Mouse (Mus musculus) layer of hippocampus, postnatal 10 days (tissue): ENCODE results near the gene Npr1. TPM values are rescaled to one million over a fixed set of nuclear protein-coding genes. Genes with fewer than 3 reads are reported as not detected.

Experiments
- DNase-seq, 2 experiments: peaks; one replicate each; pipeline ENCODE4 v3.0.0; 2021; ENCODE audit warnings: low spot score in 2 of 2
- total RNA-seq, 2 experiments: library from RNA; stranded (reverse); gene quantifications; 2 replicates each; pipeline ENCODE4 v1.2.3; 2021

Gene Npr1
- total RNA-seq, 2 experiments from 2014 or later = 5.2 to 6.6 TPM

DNA sequence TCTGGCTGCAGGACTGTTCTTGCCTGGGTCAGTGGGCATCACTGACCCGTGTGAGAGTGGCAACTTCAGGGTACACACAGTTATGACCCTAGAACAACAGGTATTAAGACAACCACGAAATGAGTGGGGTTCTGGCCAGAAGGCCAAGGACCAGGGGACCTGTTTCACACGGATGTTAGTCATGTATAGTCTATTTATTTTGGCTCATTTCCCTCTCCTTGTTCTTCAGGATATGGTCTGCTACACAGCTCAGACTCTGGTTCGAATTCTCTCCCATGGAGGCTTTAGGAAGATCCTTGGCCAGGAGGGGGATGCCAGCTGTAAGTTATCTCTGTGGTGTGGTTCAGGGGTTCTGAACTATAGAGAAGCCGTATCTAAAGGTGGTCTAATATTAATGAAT, 21.3 kb upstream of the Npr1 start:
- no peak for DNase-seq

- DNase-seq = peak; percentile 96
Observed at GRCm38 (mm10) chr3:90475831-90476611, 10.4 kb upstream of the Npr1 start, which contains the start of gene Ilf2. Gene Ilf2, plus strand, starts transcription at chr3:90476126.

GRCm38 (mm10) chr3:90475151-90475830, 9.6 kb upstream of the Npr1 start:
- DNase-seq = no peak

DNA sequence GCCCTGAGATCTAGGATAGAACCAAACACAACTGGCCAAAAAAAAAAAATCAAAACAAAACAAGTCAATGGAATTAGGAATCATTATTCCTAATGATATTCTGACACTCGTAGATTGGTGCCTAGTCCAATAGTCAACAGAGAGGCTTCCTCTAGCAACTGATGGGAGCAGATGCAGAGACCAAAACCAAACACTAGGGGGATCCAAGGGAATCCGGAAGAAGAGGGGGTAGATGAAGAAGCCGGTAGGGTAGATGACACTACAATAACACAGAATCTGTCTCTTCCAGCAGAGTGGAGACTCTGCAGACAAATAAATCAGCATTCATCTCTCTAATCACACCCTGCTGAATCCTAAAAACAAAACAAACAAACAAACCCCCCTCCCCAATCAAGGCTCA, 6.5 kb upstream of the Npr1 start:
- DNase-seq = peak in 1 of 2 experiments; percentile 40

GRCm38 (mm10) chr3:90467618-90468300, 2.1 kb upstream of the Npr1 start:
- no peak for DNase-seq

DNA sequence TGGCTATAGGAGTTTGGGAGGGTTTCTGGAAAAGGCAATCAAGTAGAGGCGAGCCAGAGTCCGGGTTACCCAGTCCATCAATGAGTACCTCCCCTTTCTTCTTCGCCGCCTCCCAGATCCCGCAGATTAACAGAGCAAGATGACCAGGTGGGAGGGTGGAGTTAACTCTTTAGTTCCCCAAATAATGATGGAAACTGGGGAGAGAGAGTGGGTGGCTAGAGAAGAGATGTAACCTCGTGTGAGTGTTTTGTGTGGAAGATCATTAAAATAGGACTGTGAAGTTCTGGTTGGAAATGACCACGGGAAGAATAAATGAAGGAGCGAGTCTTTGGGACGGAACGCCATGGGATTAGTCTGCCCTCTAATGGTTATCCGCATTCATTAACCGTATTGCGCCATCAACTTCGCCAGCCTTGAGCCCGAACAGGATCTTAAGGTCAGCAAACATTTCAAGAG, 673 bp upstream of the Npr1 start:
- peak; percentile 51 to 68 for DNase-seq

DNA sequence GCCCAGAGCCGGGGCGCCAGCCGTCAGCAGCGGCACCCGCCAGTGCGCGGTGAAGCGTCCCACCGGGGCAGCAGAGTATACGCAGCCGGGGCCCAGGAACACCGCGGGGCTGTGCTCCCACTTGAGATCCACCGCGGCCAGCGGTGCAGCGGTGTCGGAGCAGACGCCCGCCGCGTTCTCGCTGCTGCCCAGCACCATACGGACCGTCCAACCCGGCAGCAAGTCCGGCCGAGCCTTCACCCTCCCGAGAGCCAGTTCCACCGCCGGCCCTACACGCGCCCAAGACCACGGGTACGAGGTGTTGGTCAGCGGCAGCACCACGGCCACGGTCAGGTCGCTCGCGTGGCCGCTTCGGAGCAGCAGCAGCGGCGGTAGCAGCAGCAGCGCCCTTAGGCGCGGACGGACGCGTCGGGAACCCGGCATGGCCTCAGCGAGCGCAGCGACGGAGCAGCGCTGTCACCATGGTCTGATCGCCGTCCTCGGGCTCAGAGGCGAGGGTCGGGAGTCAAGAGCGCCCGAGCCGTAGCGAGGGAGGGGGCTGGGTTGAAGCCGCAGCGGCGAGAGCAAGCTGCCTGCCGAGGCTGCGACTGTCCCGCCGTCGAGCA, 483 bp downstream of the Npr1 start:
- DNase-seq = peak; percentile 34 to 44

DNA sequence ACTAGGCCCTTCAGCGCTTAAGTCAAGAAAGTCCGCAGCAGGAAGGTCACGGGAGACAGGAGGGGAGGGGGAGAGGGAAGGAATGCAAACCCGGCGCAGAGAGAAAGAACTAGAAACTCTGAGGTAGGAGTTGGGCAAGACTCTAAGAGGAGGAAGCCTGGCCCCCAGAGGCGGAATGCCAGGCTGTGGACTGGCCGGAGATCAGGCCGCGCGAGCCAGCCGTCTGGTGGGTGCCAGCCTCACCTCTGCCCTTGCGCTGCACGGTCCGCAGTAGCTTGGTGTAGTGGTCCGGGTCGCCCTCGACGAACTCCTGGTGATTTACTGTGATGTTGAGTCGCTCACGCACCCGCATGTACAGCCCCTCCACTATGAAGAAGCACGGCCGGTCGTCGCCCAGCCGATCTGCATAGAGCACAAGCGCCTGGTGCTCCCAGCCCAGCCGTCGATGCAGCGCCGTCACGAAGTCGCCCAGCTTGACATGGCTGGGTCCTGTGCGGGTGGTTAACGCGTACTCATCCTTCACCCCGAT, 1.1 kb downstream of the Npr1 start:
- no peak for DNase-seq

DNA sequence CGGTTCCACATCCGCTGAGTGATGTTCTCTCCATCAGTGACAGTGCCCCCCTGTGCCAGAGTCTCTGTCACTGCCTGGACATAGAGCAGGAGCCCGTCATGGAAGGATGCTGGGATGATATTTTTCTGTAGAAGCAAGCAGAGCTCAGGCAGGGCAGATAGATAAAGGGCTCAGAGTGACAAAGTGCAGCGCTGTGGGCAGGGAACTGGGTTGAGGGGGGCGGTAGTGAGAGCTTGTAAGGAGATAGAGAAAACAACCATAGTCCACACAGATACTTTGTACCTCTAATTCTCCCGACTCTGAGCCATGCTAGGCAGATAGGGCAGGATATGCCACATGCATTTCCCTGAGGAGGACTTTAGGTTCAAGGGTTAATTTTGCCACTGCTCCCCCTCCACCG, 3.1 kb downstream of the Npr1 start:
- DNase-seq = no peak

GRCm38 (mm10) chr3:90461935-90462334, 3.7 kb downstream of the Npr1 start:
- no peak for DNase-seq

- no peak for DNase-seq
Observed at GRCm38 (mm10) chr3:90460315-90460714, 5.4 kb downstream of the Npr1 start.

DNA sequence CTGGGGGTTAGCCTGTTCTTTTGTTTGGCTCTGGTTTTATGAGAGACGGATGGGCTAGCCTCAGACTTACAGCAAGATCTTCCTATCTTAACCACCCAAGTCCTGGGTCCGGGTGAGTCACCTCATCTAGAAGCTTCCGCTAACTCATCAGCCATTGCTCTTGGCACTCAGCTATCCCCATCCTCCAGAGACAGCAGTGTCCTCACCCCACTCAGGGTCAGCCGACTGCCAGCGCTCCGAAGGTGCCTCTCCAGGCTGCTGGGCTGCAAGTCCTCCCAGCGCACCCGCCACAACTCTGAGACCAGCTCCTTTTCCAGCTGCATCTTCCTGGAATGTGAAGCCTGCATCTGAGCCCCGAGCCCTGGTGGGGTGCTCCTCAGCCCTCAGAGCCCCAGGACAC, 5.9 kb downstream of the Npr1 start:
- no peak for DNase-seq

DNA sequence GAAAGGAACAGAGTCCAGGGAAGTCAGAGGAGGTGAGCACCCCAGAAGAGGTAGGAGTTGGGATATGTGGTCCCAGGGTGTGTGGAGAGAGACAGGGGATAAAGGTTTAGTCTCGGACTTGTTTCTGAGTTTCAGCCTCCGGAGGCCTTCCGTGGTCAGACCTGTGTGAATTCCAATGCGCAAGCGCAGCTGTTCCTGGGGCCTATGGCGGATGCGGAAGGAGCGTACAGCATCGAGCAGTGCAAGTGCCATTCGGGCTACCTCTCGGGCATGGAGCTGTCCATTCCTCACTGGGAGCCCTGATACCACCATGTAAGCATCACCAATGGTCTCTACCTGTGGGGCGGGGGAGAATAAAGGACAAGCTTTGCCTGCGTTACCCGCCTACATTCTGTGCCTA, 10.7 kb downstream of the Npr1 start:
- no peak for DNase-seq

DNA sequence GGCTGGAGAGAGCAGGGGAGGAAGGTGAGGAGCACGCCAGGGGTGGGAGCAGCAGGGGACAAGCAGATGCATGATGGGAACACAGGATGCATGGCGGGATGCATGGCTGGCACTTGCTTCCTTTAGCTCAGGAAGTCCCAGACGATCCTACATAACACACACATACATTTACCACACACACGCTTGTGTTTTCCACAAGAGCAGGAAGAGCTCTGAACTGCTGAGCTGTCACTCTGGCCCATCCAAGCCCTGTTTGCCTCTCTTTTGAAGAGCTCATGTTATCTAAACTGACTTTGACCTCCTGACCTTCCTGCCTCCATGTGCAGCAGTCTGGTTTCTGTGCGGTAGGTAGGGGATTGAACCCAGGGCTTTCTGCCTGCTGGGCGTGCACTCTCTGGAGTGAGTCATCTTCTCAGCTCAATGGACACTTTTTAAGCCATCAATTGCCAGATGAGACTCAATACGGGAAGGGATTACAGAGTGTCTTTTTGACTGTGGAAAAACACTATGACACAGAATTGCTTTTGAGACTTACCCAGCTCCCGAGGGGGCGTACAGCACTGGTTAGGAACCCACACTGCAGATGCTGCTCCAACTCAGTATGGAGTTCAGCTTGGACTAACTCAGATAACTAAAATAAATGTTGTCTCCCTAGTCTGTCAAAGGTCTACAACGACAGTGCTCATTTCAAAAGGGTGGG, 14.1 kb downstream of the Npr1 start:
- no peak for DNase-seq

DNA sequence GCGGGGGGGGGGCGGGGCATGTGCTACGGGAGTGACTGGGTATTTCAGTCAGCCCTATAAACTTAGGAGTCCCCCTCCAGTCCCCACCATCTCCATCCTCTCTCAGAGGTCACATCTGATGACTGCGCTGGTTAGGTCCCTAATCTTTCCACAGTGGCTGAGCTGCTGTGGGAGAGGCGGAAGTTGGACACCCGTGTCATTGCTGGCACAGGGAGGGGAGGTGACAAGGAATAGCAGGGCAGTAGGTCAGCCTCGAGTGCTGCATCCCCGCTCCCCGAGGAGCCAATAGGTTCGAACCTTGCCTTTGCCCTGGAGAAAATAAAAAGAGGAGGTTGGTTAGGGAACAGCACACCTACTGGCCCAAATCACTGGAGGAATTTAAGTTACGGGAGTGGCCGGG, 14.8 kb downstream of the Npr1 start:
- DNase-seq = no peak

DNA sequence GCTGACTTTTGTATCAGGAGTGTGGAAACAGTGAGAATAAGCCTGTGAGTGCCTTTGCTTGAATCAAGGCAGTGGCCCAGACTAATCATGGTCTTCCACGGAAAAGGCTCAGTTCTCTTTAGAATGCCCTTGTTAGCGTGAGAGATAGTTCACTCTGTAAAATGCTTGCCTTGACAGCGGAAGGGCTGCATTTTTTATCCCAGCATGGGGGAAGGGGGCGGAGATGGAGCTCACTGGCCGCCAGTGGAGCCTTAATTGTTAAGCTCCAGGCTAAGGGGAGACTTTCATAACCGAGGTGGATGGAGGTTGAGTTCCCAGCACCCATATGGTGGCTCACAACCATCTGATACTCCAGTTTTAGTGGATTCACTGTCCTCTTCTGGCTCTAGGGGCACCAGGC, 17.0 kb downstream of the Npr1 start:
- DNase-seq = no peak

DNA sequence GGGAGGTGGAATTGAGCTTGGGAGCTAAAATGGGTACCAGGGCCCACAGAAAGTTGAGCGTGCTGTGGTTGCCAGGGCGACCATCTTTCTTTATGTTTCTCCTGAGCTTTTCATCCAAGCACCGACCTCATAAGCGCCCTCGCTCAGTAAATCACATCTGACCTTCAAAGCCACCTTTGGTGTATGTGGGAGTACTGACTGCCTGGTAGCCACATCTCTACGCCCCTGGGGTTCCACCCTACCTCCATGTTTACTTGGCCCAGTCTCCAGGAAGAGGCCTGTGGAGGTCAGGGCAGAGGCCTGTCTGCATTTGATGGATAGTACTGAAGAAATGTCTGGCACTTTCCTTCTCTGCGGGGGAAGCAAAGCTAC, 18.6 kb downstream of the Npr1 start:
- no peak for DNase-seq

DNA sequence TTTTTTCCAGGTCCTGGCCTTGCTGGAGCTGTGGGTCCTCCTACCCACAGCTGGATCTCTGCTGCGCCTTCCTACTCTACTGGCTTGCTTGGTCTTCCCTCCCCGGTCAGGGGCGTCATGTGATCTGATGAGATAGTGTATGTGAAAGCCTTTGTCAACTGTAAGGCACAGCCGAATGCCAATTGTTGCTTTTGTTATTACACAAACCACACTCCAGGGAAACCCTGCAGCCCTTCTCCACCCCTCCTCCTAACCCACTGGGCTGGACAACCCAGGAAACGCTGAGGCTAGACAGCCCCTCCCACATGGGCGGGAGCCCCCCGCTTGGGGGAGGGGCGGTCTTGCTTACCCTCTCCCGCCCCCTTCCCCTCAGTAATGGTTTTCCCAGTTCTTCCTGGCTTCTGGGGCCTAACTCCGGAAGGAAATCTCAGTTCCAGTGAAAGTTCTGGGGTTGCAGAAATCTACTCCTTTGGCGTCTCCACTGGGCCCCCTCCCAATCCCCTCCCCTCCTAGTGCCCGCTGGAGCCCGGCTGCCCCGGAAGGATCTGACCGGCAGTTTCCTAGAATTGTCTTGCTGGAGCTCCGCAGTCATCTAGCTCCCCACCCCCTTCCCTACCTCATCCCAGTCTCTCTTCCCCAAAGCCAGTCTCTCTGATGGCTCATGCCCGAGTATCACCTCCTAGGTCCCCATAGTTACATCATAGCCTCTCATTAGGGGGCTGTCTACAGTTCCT, 19.1 kb downstream of the Npr1 start:
- DNase-seq = peak; percentile 65 to 78

DNA sequence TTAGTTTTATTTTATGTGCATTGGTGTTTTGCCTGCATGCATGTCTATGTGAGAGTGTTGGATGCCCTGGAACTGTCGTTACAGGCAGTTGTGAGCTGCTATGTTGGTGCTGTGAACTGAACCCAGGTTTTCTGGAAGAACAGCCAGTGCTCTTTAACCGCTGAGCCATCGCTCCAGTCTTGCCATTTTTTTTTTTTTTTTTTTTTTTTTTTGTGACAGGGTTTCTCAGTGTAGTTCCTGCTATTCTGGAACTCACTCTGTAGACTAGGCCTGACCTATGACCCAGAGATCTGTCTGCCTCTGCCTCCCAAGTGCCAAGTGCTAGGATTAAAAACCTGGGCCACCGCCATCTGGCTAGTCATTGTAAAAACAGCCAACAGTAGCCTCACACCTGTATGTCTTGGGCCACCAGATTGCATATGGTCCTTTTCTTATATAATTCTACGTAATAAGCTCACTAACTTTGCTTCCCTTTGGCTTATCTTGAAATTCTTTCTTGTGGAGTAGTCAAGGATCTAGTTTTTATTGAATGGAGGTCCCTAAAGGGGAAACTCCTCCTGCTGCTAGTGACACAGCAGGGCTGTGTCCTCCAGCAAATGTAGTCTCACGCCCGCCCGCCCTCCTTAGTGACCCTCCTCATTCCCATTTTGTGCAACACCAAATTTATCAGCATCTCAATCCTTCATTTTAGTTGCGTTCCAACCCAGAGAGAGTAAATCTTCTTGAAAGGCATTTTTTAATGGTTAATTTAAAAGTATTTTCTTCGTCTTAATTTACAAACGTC, 20.1 kb downstream of the Npr1 start:
- no peak for DNase-seq
